Mouse (Mus musculus) bone marrow, adult 2 months (tissue): Measurements from ENCODE around the gene Sgk1. TPM values are rescaled to one million over a fixed set of nuclear protein-coding genes. Genes with fewer than 3 reads are reported as not detected.
"Not testable (repeated sequence)": the region's sequence is repeated elsewhere in the genome, so short reads cannot be mapped to it uniquely, and the experiment has no call there.

ENCODE experiments used
- H3K27ac ChIP-seq: fragments of 200-500 bp; 2 replicates; pipeline ENCODE4 v1.5.1; 2012; ENCODE audit warnings: low read depth, mild to moderate bottlenecking, control low read depth, inconsistent platforms, low read length; ENCODE audit not compliant: control insufficient read depth, poor library complexity, insufficient read depth
- H3K4me1 ChIP-seq: fragments of 200-500 bp; 2 replicates; pipeline ENCODE4 v1.6.1; 2011; ENCODE audit warnings: low read length; ENCODE audit not compliant: control insufficient read depth, insufficient read depth
- H3K4me3 ChIP-seq: fragments of 200-500 bp; replicated peaks from 2 replicates; pipeline ENCODE3; 2011; ENCODE audit warnings: mild to moderate bottlenecking, low read depth, low read length, control low read depth; ENCODE audit not compliant: control insufficient read depth
- CTCF ChIP-seq: fragments of 200-500 bp; IDR thresholded peaks from 2 replicates; pipeline ENCODE4 v1.5.1; 2011; ENCODE audit warnings: low read length, control low read depth; ENCODE audit not compliant: control insufficient read depth, insufficient read depth
- POLR2A ChIP-seq: fragments of 200-500 bp; IDR thresholded peaks from 2 replicates; pipeline ENCODE4 v1.6.1; 2011; ENCODE audit warnings: low read depth, mild to moderate bottlenecking, control low read depth, low read length, borderline replicate concordance; ENCODE audit not compliant: control insufficient read depth
- WGBS: fragments of 180-500 bp; shearing (Covaris S2); methylation state at CpG from one replicate; pipeline ENCODE4 v1.1.7; 2018; 5-methylcytosine and 5-hydroxymethylcytosine counted together
- polyA plus RNA-seq: library from polyadenylated mRNA; stranded (reverse); fragments of >200 nt; gene quantifications from 2 replicates; pipeline ENCODE4 v1.2.4, GENCODE M21; 2011; ENCODE audit warnings: low replicate concordance; ENCODE audit not compliant: missing spikeins, insufficient read depth, insufficient read length

Gene Sgk1
- polyA plus RNA-seq, 1 experiment, result 17.1 TPM

DNA sequence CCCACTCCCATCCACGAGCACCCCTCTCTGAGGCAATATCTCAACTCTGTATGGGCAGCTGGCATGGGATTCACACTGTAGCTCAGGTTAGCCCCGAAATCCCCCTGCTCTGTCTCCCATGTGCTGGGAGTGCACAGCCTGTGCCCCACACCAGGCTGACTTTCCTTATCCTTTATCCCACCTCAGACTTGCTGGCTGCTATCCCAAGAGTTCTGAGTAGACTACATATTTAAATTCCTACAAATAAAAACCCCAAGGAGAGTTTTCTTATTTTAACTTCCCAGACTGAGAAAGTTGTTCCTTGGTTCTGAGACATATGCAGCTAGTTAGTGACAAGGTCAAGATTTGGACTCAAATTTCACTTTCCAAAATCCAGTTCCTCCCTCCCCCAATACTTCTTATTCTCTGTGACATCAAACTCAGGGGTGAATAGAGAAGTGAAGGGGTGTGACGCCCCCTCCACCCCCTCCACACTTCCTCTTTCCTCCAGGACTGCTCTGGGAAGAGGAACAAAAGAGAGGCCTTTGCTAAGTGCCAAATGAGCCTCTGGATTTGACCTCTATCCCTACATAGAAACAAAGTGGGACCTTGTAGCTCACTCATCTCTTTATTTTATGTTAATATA is 7.3 kb downstream of the Sgk1 start:
- H3K4me3 ChIP-seq, result no peak overlapping the region
- TF ChIP-seq CTCF, result no peak
- TF ChIP-seq POLR2A, result no peak
- WGBS, result 43% methylated on average over 3 of the region's 3 CpGs
- peak overlapping the region; percentile 56; the same call in 1 of the 2 replicates for H3K27ac ChIP-seq
- peaks cover 5% of the 10 kb centered on the region for H3K4me1 ChIP-seq

DNA sequence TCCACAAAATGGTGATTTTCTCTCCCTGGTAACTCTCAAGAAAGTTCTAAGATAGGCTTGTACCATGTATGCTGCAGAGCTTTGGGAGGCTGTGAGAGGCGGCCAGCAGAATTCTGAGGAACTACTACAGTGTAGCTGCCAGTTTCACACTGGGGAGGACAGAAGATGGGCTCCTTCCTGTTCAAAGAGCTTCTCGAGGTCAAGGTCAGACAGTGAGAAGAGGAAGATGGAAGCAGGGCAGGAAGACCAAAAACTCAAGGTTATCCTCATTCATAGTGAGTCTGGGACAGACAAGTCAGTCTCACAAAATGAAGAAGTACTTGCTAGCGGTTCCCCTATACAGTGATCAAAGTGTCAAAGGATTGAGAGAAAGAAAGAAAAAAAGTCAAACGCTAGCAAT is 8.3 kb downstream of the Sgk1 start:
- peaks cover 5% of the 10 kb centered on the region for H3K4me1 ChIP-seq
- TF ChIP-seq CTCF (no peak), POLR2A (no peak)
- 50% methylated on average over 4 of the region's 4 CpGs for WGBS
- H3K27ac ChIP-seq, result no peak overlapping the region; the same call in 1 of the 2 replicates
- no peak overlapping the region for H3K4me3 ChIP-seq

DNA sequence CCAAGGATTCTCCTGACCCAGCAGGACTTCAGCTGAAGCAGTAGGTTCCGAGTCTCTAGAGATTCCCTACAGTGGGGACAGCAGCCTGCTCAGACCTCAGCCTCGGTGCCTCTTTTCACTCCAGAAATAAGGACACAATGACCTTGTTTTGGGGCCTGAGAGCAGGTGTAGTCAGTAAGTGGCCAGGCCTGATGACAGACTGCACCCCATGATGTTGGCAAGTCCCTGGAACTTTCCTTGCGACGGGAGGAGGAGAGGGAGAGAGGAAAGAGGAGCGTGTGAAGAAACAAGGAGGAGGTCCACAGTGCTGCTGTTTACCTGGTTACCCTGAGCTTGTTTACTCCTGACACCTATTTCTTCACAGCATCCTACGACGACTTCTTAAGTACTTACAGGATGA is 9.5 kb downstream of the Sgk1 start:
- Histone ChIP-seq H3K4me3 (no peak overlapping the region), H3K4me1 (peaks cover 5% of the 10 kb centered on the region), H3K27ac (no peak overlapping the region)
- WGBS, result 84% methylated on average over 7 of the region's 7 CpGs
- TF ChIP-seq POLR2A (no peak), CTCF (no peak)

DNA sequence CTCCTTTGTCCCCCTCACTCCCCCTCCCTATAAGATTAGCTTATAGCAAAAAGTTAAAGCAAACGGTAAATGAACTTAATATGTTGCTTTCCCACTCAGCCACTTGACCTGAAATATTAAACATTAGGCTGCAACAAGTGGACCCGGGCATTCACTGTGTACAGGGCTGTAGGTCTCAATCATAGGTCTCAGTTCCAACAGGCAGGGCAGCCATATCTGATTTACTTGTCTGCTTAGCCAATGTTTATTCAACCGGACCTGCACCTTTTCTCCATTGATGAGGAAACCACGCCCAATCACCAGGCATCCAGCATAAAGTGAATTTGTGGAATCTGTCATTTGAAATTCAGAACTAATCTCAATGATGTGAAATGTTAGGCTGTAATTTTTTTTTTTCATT is 10.1 kb downstream of the Sgk1 start:
- 72% methylated on average over 4 of the region's 4 CpGs for WGBS
- no peak for TF ChIP-seq POLR2A
- no peak for TF ChIP-seq CTCF
- H3K27ac ChIP-seq, result no peak overlapping the region
- H3K4me3 ChIP-seq, result no peak overlapping the region
- peaks cover 5% of the 10 kb centered on the region for H3K4me1 ChIP-seq

DNA sequence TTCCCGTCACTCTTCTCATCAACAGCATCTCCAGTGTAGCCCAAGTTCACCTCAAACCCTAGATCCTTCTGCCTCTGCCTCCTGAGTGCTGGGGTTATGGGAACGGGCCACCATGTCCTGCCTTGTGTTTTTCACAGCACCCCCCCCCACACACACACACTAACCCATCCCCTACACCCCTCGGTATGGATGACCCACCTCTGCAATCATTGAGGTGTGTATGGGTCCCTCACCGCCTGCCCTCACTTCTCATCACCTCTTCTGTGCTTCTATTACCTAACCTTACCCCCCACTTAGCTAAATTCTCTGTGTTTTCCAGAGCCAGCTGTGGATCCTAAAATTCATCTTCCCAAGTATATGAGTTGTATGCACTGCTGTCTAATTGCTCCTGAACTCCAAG is 16.4 kb downstream of the Sgk1 start:
- H3K4me1 ChIP-seq, result peaks cover 2% of the 10 kb centered on the region; the same call in 1 of the 2 replicates
- 80% methylated on average over 4 of the region's 4 CpGs for WGBS
- H3K4me3 ChIP-seq, result no peak overlapping the region
- no peak for TF ChIP-seq POLR2A
- TF ChIP-seq CTCF, result no peak
- H3K27ac ChIP-seq, result no peak overlapping the region

DNA sequence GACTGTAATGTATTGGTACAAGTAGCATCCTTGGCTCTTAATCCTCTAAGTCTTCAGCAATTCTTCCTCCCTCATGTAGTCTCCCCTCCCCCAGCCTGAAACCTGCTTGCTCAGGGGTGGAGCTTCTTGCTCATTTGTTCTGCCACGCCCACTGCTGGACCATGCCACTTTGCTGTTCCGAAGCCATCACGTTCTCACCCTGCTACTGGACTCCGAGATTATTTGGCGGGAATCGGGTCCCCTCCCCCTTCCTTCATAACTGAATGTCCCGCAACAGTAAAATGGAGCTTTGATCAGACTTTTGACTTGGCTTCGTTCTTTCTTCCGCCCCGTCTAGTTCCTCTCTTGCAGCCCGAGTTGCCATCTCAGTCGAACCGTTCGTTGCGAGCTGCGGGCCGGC is 16.9 kb downstream of the Sgk1 start:
- H3K4me3 ChIP-seq, H3K27ac ChIP-seq, H3K4me1 ChIP-seq: not testable (repeated sequence)
- WGBS, result 90% methylated on average over 17 of the region's 17 CpGs

DNA sequence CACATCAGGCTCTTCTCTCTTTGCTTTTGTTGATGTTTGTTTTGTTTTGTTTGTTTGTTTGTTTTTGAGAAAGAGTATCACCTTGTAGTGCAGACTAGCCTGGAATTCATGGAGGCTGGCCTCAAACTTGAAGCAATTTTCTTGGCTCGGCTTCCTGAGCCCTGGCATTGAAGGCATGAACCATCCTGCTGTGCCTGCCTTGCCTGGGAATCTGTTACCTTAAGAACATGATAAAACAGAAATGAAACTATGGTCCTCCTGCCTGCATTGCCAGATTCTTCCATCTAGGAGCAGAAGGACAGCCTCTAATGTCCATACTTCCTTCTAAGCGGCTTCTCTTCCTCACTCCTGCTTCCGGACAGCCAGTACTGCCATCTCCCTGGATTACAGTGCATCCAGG is 17.4 kb downstream of the Sgk1 start:
- WGBS, result 88% methylated on average over 3 of the region's 3 CpGs
- TF ChIP-seq POLR2A (no peak), CTCF (no peak)
- H3K4me3 ChIP-seq, result no peak overlapping the region
- H3K27ac ChIP-seq, result no peak overlapping the region
- H3K4me1 ChIP-seq, result peaks cover 2% of the 10 kb centered on the region; the same call in 1 of the 2 replicates

DNA sequence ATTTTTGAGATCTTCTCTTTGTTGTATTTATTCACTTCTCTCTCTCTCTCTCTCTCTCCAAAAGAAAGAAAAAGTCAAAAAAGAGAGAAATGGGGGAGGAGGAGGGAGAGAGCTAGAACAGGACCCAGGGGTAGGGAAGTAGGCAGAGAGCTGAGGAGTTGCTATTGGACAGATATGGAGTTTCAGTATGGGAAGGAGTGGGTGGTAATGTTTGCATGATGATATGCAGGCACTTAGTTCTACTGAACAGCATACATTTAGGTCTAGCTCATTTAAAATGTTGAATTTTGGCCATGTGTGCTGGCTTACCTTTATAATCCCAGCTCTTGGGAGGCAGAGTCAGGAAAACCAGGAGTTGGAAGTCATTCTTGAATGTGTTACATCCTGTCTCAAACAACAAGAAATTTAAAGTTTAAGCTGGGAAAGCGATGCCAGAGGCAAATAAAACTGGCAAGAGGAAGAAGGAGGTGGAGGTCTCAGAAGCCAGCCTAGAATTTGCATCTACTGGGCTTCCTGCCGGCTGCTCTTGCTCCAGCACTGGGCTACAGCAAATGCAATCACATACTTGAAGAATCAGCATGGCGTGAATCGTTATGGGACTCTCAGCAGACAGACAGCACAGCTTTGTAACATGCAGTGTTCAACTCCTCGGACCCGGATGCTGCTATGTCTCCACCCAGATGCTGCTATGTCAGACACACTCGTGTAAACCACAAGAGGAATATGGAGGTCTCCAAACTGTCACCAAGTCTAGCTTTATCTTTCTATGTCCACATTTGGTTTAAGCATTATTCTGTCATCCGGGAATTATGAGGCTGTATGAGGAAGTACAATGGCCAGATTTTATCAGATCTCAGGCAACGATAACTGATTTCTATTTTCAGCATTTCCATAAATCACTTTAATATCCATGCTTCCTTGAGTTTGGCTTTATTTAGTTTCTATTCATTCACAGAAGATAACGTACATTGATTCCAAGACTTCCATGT is 20.5 kb downstream of the Sgk1 start:
- no peak overlapping the region for H3K4me3 ChIP-seq
- H3K4me1 ChIP-seq, result peaks cover 4% of the 10 kb centered on the region
- H3K27ac ChIP-seq, result no peak overlapping the region
- 24% methylated on average over 10 of the region's 10 CpGs for WGBS
- TF ChIP-seq CTCF (no peak), POLR2A (no peak)

DNA sequence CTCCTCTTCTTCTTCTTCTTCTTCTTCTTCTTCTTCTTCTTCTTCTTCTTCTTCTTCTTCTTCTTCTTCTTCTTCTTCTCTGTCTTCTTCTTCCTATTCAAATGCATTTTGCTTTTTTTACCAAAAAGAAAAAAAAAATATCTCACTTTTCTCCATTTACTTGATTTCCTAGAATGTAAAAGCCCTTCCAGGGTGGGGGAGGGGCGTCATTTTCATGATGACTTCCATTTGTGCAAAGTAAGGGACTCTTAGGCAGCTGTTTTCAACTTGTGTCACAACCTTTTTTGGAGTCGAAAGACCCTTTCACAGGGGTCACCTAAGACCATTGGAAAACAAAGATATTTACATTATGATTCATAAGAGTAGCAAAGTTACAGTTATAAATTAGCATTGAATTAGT is 22.2 kb downstream of the Sgk1 start:
- 75% methylated on average over 2 of the region's 2 CpGs for WGBS
- no peak overlapping the region for H3K4me3 ChIP-seq
- TF ChIP-seq POLR2A, result no peak
- TF ChIP-seq CTCF, result no peak

More for the DNA sequence above, 22.2 kb downstream of the Sgk1 start:
- Histone ChIP-seq H3K4me1 (peaks cover 7% of the 10 kb centered on the region), H3K27ac (no peak overlapping the region)
